Mouse (Mus musculus) cerebellum, adult 9-10 months (tissue): Measurements from ENCODE around the gene Mcm3.

ENCODE experiments used
- DNase-seq: peaks from one replicate; pipeline ENCODE4 v3.0.0; 2022

Gene Mcm3

DNA sequence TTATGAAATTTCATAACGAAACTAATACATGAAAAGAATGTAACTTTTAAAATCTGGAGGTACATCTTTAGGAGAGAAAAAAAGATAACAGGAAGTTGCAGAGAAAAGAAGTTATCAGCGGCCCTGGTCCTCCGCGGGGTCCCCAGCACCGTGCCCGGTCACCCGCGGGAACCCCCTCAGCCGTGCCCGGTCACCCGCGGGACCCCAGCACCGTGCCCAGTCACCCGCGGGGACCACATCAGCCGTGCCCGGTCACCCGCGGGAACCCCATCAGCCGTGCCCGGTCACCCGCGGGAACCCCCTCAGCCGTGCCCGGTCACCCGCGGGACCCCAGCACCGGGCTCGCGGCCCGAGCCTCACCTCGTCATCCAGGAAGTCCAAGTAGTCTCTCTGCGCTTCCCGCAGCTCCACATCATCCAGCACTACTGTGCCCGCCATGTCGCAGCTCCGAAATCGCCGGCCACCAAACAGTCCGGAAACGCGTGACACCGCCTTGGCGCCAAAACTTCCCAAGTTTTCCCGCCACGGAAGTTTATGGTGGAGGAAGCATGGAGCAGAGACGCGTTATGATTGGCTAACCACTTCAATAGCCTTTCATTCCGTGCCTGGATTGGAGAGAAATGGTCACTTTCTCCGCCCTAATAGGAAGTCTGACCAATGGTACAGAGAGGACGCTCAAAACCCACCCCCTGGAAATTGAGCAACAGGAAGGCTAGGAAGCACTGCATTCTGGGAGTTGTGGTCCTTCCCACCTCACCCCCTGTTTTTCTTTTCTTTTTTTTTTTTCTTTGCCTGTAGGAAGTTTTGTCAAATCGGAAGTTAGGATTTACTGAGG lies at the start of gene Mcm3:
TSS of gene Mcm3 (minus strand) at position 542 of the 835 bp plus-strand sequence.
- DNase-seq, result peak; percentile 97

DNA sequence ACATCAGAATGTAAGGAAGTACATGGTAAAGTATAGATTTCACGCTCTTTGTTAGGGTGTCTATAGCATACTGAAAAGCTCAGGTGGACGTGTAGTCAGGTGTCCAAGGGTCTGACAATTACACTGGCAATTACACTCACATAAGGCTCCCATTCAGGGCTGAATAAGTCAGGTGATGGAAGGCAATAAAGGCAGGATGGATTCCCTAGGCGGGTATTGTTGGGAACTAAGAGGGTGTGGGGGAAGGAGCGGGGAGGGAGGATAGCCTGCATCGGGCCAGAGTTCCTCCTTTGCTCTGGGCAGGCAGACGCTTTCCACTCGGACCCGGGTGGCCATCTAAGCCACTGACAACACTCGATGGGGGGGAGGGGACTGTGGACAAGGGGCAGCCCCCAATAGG lies 47.9 kb upstream of the Mcm3 start:
- no peak for DNase-seq

DNA sequence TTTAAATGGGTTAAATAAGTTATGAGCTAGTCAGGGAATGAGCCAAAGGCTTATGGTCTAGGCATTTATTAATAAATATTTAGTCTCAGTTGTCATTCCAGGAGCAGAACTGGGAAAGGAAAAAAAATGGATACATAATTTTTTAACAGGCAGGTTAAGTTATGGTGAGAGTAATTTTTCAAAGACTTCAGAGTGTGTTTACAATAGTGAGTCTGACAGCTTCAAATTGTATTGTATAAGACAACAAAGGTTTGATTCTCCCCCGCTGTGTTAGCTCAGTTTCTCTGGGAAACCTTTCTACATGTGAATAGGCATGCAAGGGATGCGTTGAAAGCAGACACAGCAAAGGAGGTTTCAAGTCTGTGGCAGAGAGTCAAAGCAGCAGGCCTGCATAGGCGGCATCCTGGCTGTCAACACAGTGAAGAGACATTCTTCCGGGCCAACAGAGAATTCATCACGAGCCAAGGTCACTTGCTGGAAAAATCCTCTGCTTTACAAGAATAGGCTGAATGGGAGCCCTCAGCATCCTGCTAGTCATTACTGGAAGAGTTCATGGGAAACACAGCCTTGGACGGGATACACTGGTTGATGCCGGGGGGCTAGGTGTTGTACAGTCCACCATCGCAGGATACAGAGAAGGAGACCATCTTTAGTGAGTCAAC lies 47.3 kb upstream of the Mcm3 start:
- DNase-seq, result peak; percentile 17

GRCm38 (mm10) chr1:20863452-20864172 lies 43.5 kb upstream of the Mcm3 start:
- DNase-seq, result no peak

DNA sequence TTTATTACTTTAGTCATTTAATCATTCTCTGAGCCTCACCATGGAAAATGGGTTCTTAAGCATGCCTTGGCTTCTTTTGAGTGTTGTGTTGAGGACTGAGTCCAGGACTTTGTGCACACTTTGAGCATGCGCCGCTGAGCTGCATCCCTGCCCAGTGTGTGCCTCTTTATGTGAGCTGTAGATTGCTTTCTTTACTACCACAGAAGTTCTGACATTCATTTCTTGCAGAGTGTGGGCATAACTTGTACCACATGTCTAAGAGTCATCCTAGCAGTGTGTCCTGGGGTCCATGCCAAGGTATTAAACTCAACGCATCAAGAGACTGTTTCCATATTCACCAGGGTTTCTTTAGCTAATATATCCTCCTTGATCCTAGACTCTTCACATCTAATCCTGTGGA lies 41.8 kb upstream of the Mcm3 start:
- DNase-seq, result no peak

DNA sequence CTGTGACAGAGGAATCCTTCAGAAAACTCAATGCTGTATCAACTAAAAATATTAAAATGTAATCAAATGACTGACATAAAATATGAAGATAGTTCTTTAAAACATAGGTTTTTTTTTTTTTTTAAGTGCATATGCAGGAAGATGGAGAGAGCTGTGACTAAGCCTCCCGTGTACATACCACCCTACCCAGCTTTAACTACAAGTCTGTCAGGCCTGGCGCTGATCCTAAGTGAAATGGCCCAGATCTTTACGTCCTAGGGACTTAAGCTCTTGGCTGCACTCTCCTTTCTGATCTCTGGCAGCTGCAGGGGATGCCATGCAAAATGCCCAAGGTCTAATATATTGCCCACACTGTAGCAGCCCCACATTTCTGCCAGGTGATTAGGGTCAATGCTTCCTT lies 40.7 kb upstream of the Mcm3 start:
- DNase-seq, result no peak

GRCm38 (mm10) chr1:20856924-20857902 lies 37.1 kb upstream of the Mcm3 start:
- no peak for DNase-seq

- DNase-seq, result peak; percentile 84
These were observed 19.8 kb upstream of the Mcm3 start for GRCm38 (mm10) chr1:20839911-20840310.

- no peak for DNase-seq
These were observed 16.5 kb upstream of the Mcm3 start for GRCm38 (mm10) chr1:20836551-20837125.

DNA sequence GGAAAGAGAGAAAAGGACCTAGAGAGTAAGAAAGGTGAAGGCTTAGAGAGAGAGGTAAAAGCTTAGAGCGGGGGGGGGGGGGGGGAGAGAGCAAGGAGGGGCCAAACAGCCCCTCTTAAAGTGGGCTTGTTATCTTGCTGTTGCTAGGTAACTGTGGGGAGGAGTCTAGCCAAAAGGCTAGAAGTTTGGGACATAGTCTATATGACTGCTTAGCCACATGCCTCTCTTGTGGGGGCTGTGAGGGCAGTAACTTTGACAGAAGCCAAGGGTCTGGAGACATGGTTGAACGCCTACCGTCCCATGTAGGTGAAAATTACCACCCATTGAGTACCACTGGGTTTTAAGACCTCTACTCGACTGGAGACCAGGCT lies 13.0 kb upstream of the Mcm3 start:
- DNase-seq, result no peak

GRCm38 (mm10) chr1:20832473-20833140 lies 12.5 kb upstream of the Mcm3 start:
- DNase-seq, result no peak

GRCm38 (mm10) chr1:20830546-20830945 lies 10.4 kb upstream of the Mcm3 start:
- no peak for DNase-seq

- DNase-seq, result no peak
These were observed 7.9 kb upstream of the Mcm3 start for GRCm38 (mm10) chr1:20828061-20828460.

- DNase-seq, result no peak
These were observed 4.9 kb upstream of the Mcm3 start for GRCm38 (mm10) chr1:20825036-20825435.

- DNase-seq, result no peak
These were observed 3.8 kb upstream of the Mcm3 start for GRCm38 (mm10) chr1:20823906-20824305.

- no peak for DNase-seq
These were observed 3.4 kb upstream of the Mcm3 start for GRCm38 (mm10) chr1:20823471-20823870.

GRCm38 (mm10) chr1:20820959-20821358 lies 847 bp upstream of the Mcm3 start:
- peak; percentile 19 for DNase-seq

DNA sequence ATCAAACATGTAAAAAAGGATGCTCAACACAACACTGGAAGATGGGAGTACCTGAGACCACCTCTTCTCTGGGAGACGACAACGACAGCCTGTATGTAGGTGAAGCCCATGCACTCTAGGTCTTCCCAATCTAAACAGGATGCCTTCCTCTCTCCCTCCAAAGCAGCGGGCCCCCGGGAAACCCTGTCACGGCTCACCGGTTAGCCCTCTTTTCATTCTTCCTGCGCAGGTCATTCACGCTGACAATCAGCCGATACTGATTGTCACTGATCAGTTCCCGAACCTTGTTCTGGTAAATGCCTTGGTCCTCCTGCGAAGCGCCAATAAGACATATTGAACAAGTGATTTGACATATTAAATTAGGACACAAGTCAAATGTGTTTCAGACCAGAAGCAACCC lies 2.5 kb downstream of the Mcm3 start:
- DNase-seq, result no peak

DNA sequence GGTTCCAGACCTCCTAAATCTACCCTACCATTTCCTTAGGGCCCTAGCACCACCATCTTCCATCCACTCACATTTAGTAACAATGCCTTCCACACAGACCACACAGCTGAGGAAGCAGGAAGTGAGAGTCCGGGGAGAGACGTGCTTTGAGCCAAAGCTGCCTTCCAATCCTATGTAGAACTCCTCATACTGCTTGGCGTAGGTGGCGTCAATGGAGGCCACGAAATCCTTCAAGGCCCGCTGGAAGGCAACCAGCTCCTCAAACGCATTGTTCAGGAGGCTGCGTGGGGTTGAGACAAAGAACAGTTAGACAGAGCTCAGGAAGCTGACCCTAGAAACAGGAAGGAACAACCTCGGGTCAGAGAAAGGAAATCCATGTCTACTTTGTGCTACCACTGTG lies 2.9 kb downstream of the Mcm3 start:
- DNase-seq, result no peak

DNA sequence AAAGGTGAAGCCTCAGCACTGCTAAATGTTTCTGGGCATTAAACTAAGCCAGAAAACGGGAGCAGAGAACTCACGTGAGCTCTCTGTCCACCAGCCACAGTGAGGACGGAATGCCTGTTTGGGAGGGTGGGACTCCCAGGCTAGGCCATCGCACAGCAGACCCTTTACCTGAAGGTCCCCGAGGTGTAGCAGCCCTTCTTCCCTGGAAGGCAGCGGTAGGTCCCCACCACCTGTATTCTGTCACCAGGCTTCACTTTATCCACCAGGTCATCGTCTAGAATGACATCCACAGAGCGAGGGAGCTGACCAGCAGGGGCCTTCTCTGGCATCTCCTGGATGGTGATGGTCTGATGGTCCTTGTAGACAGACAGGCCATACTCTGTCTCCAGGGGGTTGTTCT lies 5.6 kb downstream of the Mcm3 start:
- DNase-seq, result no peak

DNA sequence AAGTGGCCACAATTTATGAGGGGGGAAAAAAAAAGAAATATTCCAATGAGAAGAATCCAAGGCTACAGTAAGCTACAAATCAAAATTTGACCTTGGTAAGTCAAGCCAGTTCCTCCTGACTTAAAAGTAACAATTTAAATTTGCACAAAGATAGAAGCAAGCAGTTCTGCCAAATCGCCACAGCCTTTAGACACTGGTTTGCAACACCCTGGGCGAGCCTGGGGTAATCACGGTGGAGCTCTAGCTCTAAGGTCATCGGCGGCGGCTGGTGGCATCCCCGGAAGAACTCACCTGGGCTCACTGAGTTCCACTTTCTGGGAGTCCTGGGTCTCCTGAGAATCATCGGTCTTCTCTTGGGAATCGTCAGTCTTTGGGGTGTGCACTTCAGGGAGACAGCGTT lies 15.6 kb downstream of the Mcm3 start:
- no peak for DNase-seq
